Mouse (Mus musculus): ENCODE data around the gene Prdm9. TPM values are rescaled to one million over a fixed set of nuclear protein-coding genes. Genes with fewer than 3 reads are reported as not detected.
"Not testable (repeated sequence)": the region's sequence is repeated elsewhere in the genome, so short reads cannot be mapped to it uniquely, and the experiment has no call there.

The Prdm9 gene
- polyA plus RNA-seq, 1 experiment from 2014 or later: 1.1 TPM

GRCm38 (mm10) chr17:15564928-15565300, 760 bp upstream of the Prdm9 start:
- H3K36me3 ChIP-seq: no peaks in the 10 kb centered on the region
- H3K4me1 ChIP-seq (replicated peaks): peaks cover 6% of the 10 kb centered on the region; the same call in 1 of the 2 replicates
- peak overlapping the region; percentile 66 for H3K4me3 ChIP-seq
- peak overlapping the region; percentile 70 for H3K4me2 ChIP-seq
- no peaks in the 10 kb centered on the region for H3K9me3 ChIP-seq (replicated peaks)
- no peaks in the 10 kb centered on the region for H3K27me3 ChIP-seq
- no peak overlapping the region for H3K27ac ChIP-seq
- WGBS: 39% methylated on average over 12 of the region's 12 CpGs
- ATAC-seq (replicated peaks; ENCODE audit: insufficient number of reproducible peaks, insufficient read depth, low FRiP score, low read depth): no peak
- no peak overlapping the region for H3K9ac ChIP-seq

- Histone ChIP-seq H3K27ac (no peak overlapping the region), H3K4me1 (replicated peaks) (peaks cover 6% of the 10 kb centered on the region; the same call in 1 of the 2 replicates), H3K36me3 (no peaks in the 10 kb centered on the region), H3K9ac (no peak overlapping the region), H3K4me2 (no peak overlapping the region), H3K4me3 (no peak overlapping the region), H3K9me3 (replicated peaks) (no peaks in the 10 kb centered on the region), H3K27me3 (no peaks in the 10 kb centered on the region)
- WGBS: 86% methylated on average over 2 of the region's 2 CpGs
- no peak for ATAC-seq (replicated peaks; ENCODE audit: insufficient number of reproducible peaks, insufficient read depth, low FRiP score, low read depth)
These were observed 4.2 kb downstream of the Prdm9 start for GRCm38 (mm10) chr17:15559946-15560345.

- Histone ChIP-seq H3K27me3 (no peaks in the 10 kb centered on the region), H3K4me3 (no peak overlapping the region), H3K36me3 (no peaks in the 10 kb centered on the region), H3K4me1 (replicated peaks) (no peaks in the 10 kb centered on the region), H3K27ac (no peak overlapping the region), H3K9me3 (replicated peaks) (no peaks in the 10 kb centered on the region), H3K4me2 (no peak overlapping the region), H3K9ac (no peak overlapping the region)
- whole genome bisulfite sequencing: 70% methylated on average over 1 of the region's 1 CpGs
- ATAC-seq (replicated peaks; ENCODE audit: insufficient number of reproducible peaks, insufficient read depth, low FRiP score, low read depth): no peak
These were observed 14.4 kb downstream of the Prdm9 start for GRCm38 (mm10) chr17:15549713-15550112.

GRCm38 (mm10) chr17:15546440-15546839, 17.7 kb downstream of the Prdm9 start:
- Histone ChIP-seq H3K27ac (no peak overlapping the region), H3K9ac (no peak overlapping the region), H3K4me3 (no peak overlapping the region), H3K9me3 (replicated peaks) (no peaks in the 10 kb centered on the region), H3K4me1 (replicated peaks) (no peaks in the 10 kb centered on the region), H3K27me3 (no peaks in the 10 kb centered on the region), H3K4me2 (no peak overlapping the region), H3K36me3 (no peaks in the 10 kb centered on the region)
- no peak for ATAC-seq (replicated peaks; ENCODE audit: insufficient number of reproducible peaks, insufficient read depth, low FRiP score, low read depth)
- 71% methylated on average over 4 of the region's 4 CpGs for WGBS

GRCm38 (mm10) chr17:15543868-15544267, 20.3 kb downstream of the Prdm9 start:
- WGBS: 54% methylated on average over 4 of the region's 4 CpGs
- H3K9ac ChIP-seq; ATAC-seq (replicated peaks; ENCODE audit: insufficient number of reproducible peaks, insufficient read depth, low FRiP score, low read depth); H3K4me2 ChIP-seq; H3K4me1 ChIP-seq (replicated peaks); H3K4me3 ChIP-seq; H3K27me3 ChIP-seq; H3K9me3 ChIP-seq (replicated peaks); H3K27ac ChIP-seq; H3K36me3 ChIP-seq: not testable (repeated sequence)

GRCm38 (mm10) chr17:15540309-15540708, 23.8 kb downstream of the Prdm9 start:
- H3K36me3 ChIP-seq: no peaks in the 10 kb centered on the region
- no peak overlapping the region for H3K27ac ChIP-seq
- H3K4me1 ChIP-seq (replicated peaks): peaks cover 8% of the 10 kb centered on the region
- H3K9ac ChIP-seq: no peak overlapping the region
- ATAC-seq (replicated peaks; ENCODE audit: insufficient number of reproducible peaks, insufficient read depth, low FRiP score, low read depth): no peak
- peaks cover 10% of the 10 kb centered on the region for H3K27me3 ChIP-seq
- WGBS: 71% methylated on average over 4 of the region's 4 CpGs
- H3K9me3 ChIP-seq (replicated peaks): no peaks in the 10 kb centered on the region
- H3K4me2 ChIP-seq: no peak overlapping the region
- no peak overlapping the region for H3K4me3 ChIP-seq

GRCm38 (mm10) chr17:15536457-15536904, 27.7 kb downstream of the Prdm9 start:
- H3K9me3 ChIP-seq (replicated peaks): no peaks in the 10 kb centered on the region
- peak overlapping the region; percentile 54 for H3K4me3 ChIP-seq
- H3K4me1 ChIP-seq (replicated peaks): peaks cover 8% of the 10 kb centered on the region
- peak overlapping the region; percentile 93 for H3K4me2 ChIP-seq
- H3K27me3 ChIP-seq: peaks cover 14% of the 10 kb centered on the region
- no peaks in the 10 kb centered on the region for H3K36me3 ChIP-seq
- H3K9ac ChIP-seq: peak overlapping the region; percentile 49
- no peak; the same call in 1 of the 2 replicates for ATAC-seq (replicated peaks; ENCODE audit: insufficient number of reproducible peaks, insufficient read depth, low FRiP score, low read depth)
- no peak overlapping the region for H3K27ac ChIP-seq
- WGBS: 1% methylated on average over 33 of the region's 33 CpGs

GRCm38 (mm10) chr17:15535943-15536342, 28.2 kb downstream of the Prdm9 start:
- H3K36me3 ChIP-seq: no peaks in the 10 kb centered on the region
- H3K9me3 ChIP-seq (replicated peaks): no peaks in the 10 kb centered on the region
- no peak for ATAC-seq (replicated peaks; ENCODE audit: insufficient number of reproducible peaks, insufficient read depth, low FRiP score, low read depth)
- peak overlapping the region; percentile 54 for H3K4me3 ChIP-seq
- peak overlapping the region; percentile 93 for H3K4me2 ChIP-seq
- WGBS: 15% methylated on average over 8 of the region's 8 CpGs
- no peak overlapping the region for H3K9ac ChIP-seq
- H3K27ac ChIP-seq: no peak overlapping the region
- H3K4me1 ChIP-seq (replicated peaks): peaks cover 8% of the 10 kb centered on the region
- H3K27me3 ChIP-seq: peaks cover 14% of the 10 kb centered on the region

GRCm38 (mm10) chr17:15535162-15535800, 28.9 kb downstream of the Prdm9 start:
- H3K4me3 ChIP-seq: 0 out of 2 replicates have a peak overlapping the region, but pooled peaks have one; percentile 54
- peak overlapping the region; percentile 93; the same call in 1 of the 2 replicates for H3K4me2 ChIP-seq

GRCm38 (mm10) chr17:15530141-15530540, 34.0 kb downstream of the Prdm9 start:
- H3K27ac ChIP-seq: no peak overlapping the region
- peaks cover 10% of the 10 kb centered on the region for H3K4me1 ChIP-seq (replicated peaks)
- H3K9me3 ChIP-seq (replicated peaks): no peaks in the 10 kb centered on the region
- H3K27me3 ChIP-seq: peaks cover 2% of the 10 kb centered on the region; the same call in 1 of the 2 replicates
- no peak overlapping the region for H3K4me2 ChIP-seq
- H3K36me3 ChIP-seq: peaks cover 3% of the 10 kb centered on the region; the same call in 1 of the 2 replicates
- ATAC-seq (replicated peaks; ENCODE audit: insufficient number of reproducible peaks, insufficient read depth, low FRiP score, low read depth): no peak
- WGBS: 15% methylated on average over 5 of the region's 5 CpGs
- no peak overlapping the region for H3K4me3 ChIP-seq
- H3K9ac ChIP-seq: no peak overlapping the region

More at GRCm38 (mm10) chr17:15535162-15535800, 28.9 kb downstream of the Prdm9 start:
- H3K36me3 ChIP-seq: no peaks in the 10 kb centered on the region
- 58% methylated on average over 11 of the region's 11 CpGs for WGBS
- H3K27ac ChIP-seq: no peak overlapping the region
- no peaks in the 10 kb centered on the region for H3K9me3 ChIP-seq (replicated peaks)
- no peak overlapping the region for H3K9ac ChIP-seq
- ATAC-seq (replicated peaks; ENCODE audit: insufficient number of reproducible peaks, insufficient read depth, low FRiP score, low read depth): no peak
- H3K4me1 ChIP-seq (replicated peaks): peaks cover 8% of the 10 kb centered on the region
- peaks cover 14% of the 10 kb centered on the region for H3K27me3 ChIP-seq

- Histone ChIP-seq H3K9me3 (replicated peaks) (no peaks in the 10 kb centered on the region), H3K27me3 (no peaks in the 10 kb centered on the region), H3K36me3 (peaks cover 13% of the 10 kb centered on the region), H3K9ac (no peak overlapping the region), H3K4me1 (replicated peaks) (peaks cover 10% of the 10 kb centered on the region), H3K4me3 (no peak overlapping the region), H3K27ac (no peak overlapping the region), H3K4me2 (no peak overlapping the region)
- ATAC-seq (replicated peaks; ENCODE audit: insufficient number of reproducible peaks, insufficient read depth, low FRiP score, low read depth): no peak
- WGBS: 71% methylated on average over 2 of the region's 2 CpGs
These were observed 35.3 kb downstream of the Prdm9 start for GRCm38 (mm10) chr17:15528887-15529286.

- no peaks in the 10 kb centered on the region for H3K9me3 ChIP-seq (replicated peaks)
- ATAC-seq (replicated peaks; ENCODE audit: insufficient number of reproducible peaks, insufficient read depth, low FRiP score, low read depth): no peak
- no peaks in the 10 kb centered on the region for H3K27me3 ChIP-seq
- H3K9ac ChIP-seq: peak overlapping the region; percentile 74
- peak overlapping the region; percentile 83 for H3K27ac ChIP-seq
- H3K4me1 ChIP-seq (replicated peaks): peaks cover 10% of the 10 kb centered on the region
- H3K4me2 ChIP-seq: peak overlapping the region; percentile 88
- peak overlapping the region; percentile 96 for H3K4me3 ChIP-seq
- peaks cover 13% of the 10 kb centered on the region for H3K36me3 ChIP-seq
- WGBS: 38% methylated on average over 3 of the region's 3 CpGs
These were observed 36.4 kb downstream of the Prdm9 start for GRCm38 (mm10) chr17:15527811-15528136.

All from heart, embryonic 15.5 days (tissue).